Mouse (Mus musculus) intestine, embryonic 14.5 days (tissue): ENCODE measurements around the gene Ifna12. TPM values are rescaled to one million over a fixed set of nuclear protein-coding genes. Genes with fewer than 3 reads are reported as not detected.
A peak's percentile ranks its signal among the peaks of the same experiment; 100 is the strongest.

ENCODE experiments used
- ATAC-seq: fragments of 200-750 bp; cut with Nextera tagmentation; replicated peaks from 2 replicates; pipeline ENCODE4 v1.8.0; 2017; ENCODE audit warnings: low read depth, moderate number of reproducible peaks, moderate TSS enrichment, moderate library complexity; ENCODE audit not compliant: low FRiP score, low TSS enrichment
- DNase-seq: peaks from one replicate; pipeline ENCODE4 v3.0.0-alpha.2; 2018; ENCODE audit warnings: low spot score
- H3K27ac ChIP-seq: fragments of 300-500 bp; sonication (generic); 2 replicates; pipeline ENCODE4 v1.5.1; 2014; ENCODE audit warnings: low read depth, mild to moderate bottlenecking, control low read depth
- H3K27me3 ChIP-seq: fragments of 300-500 bp; sonication (generic); replicated peaks from 2 replicates; pipeline ENCODE4 v1.6.1; 2014; ENCODE audit warnings: low read length, control low read depth; ENCODE audit not compliant: control insufficient read depth, insufficient read depth
- H3K36me3 ChIP-seq: fragments of 300-500 bp; sonication (generic); 2 replicates; pipeline ENCODE4 v1.6.1; 2014; ENCODE audit warnings: low read length, control low read depth; ENCODE audit not compliant: control insufficient read depth, insufficient read depth
- H3K4me1 ChIP-seq: fragments of 300-500 bp; sonication (generic); replicated peaks from 2 replicates; pipeline ENCODE4 v1.6.1; 2014; ENCODE audit warnings: low read length, control low read depth, mixed read lengths; ENCODE audit not compliant: control insufficient read depth, insufficient read depth
- H3K4me2 ChIP-seq: fragments of 300-500 bp; sonication (generic); 2 replicates; pipeline ENCODE4 v1.6.1; 2014; ENCODE audit warnings: low read length
- H3K4me3 ChIP-seq: fragments of 300-500 bp; sonication (generic); 2 replicates; pipeline ENCODE4 v1.5.1; 2014; ENCODE audit warnings: low read depth, low read length, control low read depth, mixed read lengths
- H3K9ac ChIP-seq: fragments of 300-500 bp; sonication (generic); 2 replicates; pipeline ENCODE4 v1.6.1; 2014; ENCODE audit warnings: mild to moderate bottlenecking, low read length
- H3K9me3 ChIP-seq: fragments of 300-500 bp; sonication (generic); 2 replicates; pipeline ENCODE4 v1.6.1; 2016; ENCODE audit warnings: low read length, control low read depth; ENCODE audit not compliant: control insufficient read depth
- WGBS: fragments of 180-500 bp; shearing (Covaris S2); extraction: QIAGEN DNeasy Blood & Tissue Kit; methylation state at CpG from one replicate; pipeline ENCODE4 v1.1.7; 2014; 5-methylcytosine and 5-hydroxymethylcytosine counted together
- polyA plus RNA-seq: library from polyadenylated mRNA; unstranded; fragments of >200 nt; fragmentation: Nextera tagmentation; extraction: Ambion mirVana; gene quantifications from 2 replicates; pipeline ENCODE4 v1.2.1, GENCODE M21; 2014

Gene Ifna12
- polyA plus RNA-seq: not detected in 2 replicates

DNA sequence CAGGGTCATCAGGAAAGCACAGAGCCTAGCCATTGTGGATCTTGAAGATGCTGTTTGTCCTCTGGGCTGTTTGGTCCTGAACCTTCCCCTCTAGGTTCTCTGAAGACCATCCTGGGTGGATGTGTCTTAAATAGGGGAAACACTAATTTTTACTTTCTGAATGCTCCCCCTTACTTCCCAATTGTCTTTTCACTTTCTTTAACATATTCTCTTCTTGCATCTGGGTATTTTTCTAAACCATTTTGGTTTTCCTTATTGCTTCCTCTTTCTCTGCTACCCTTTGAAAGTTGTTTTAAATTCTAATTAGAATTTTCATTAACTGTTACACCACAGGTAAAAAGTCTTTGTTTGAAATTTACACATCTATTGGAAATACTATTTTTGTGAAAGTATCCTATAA lies at the start of gene Ifna12:
Ifna12 (minus strand) TSS at position 101 of the 400 bp plus-strand sequence.
- Histone ChIP-seq H3K27ac (no peak within 1 kb of the TSS), H3K9ac (no peak within 1 kb of the TSS), H3K4me2 (no peak within 1 kb of the TSS), H3K4me1 (no peaks in the 10 kb centered on the region), H3K27me3 (no peaks in the 10 kb centered on the region), H3K36me3 (no peaks in the 10 kb centered on the region), H3K9me3 (no peaks in the 10 kb centered on the region), H3K4me3 (no peak within 1 kb of the TSS)
- ATAC-seq (no peak), DNase-seq (no peak)

DNA sequence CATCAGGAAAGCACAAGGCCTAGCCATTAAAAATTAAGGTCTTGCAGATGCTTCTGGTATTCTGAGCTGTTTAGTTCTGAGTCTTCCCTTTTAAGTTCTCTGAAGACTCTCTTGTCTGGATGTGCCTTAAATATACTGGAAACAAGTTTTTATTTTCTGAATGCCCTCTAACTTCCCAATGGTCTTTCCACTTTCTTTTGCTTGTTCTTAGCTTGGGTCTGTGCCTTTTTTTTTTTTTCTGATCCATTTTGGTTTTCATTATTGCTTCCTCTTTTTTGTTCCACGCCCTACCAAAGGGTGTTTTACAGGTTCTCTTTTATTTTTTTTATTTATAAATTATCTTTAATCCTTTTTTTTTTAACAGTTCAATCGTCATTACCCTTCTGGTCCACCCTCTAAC lies 41.2 kb upstream of the Ifna12 start, which contains the start of gene Ifna13:
Ifna13 (minus strand) TSS at position 101 of the 400 bp plus-strand sequence.
- WGBS: 62% methylated on average over 2 of the region's 2 CpGs

DNA sequence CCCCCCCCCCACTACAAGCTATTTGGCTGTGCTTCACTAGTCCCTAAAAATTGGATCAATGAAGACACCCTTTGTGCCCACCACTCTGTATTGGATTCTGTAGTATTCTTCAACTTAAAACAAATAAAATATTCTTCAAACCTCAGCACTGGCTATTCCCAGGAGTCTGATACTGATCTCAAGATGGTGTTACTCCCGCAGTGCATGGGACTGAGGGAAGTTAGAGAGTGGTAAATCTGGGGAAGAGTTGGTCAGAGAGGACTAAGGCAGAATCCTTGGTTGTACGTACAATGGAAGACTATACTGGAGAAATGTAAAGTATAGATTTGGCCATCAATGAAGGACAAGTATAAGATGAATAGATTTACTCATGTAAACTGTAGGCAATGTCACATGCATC lies 39.4 kb upstream of the Ifna12 start:
- Histone ChIP-seq H3K27me3 (no peaks in the 10 kb centered on the region), H3K27ac (no peak overlapping the region), H3K9me3 (no peaks in the 10 kb centered on the region), H3K4me1 (no peaks in the 10 kb centered on the region), H3K4me2 (no peak overlapping the region), H3K9ac (no peak overlapping the region), H3K4me3 (no peak overlapping the region), H3K36me3 (no peaks in the 10 kb centered on the region)
- ATAC-seq (no peak), DNase-seq (no peak)
- 47% methylated on average over 2 of the region's 2 CpGs for WGBS

More for the DNA sequence above, 41.2 kb upstream of the Ifna12 start, which contains the start of gene Ifna13:
- no peaks in the 10 kb centered on the region for H3K9me3 ChIP-seq
- no peak within 1 kb of the TSS for H3K4me3 ChIP-seq
- no peak for DNase-seq
- no peaks in the 10 kb centered on the region for H3K27me3 ChIP-seq
- H3K27ac ChIP-seq: no peak within 1 kb of the TSS
- no peaks in the 10 kb centered on the region for H3K36me3 ChIP-seq
- H3K4me2 ChIP-seq: no peak within 1 kb of the TSS
- H3K9ac ChIP-seq: no peak within 1 kb of the TSS
- no peak for ATAC-seq
- no peaks in the 10 kb centered on the region for H3K4me1 ChIP-seq

DNA sequence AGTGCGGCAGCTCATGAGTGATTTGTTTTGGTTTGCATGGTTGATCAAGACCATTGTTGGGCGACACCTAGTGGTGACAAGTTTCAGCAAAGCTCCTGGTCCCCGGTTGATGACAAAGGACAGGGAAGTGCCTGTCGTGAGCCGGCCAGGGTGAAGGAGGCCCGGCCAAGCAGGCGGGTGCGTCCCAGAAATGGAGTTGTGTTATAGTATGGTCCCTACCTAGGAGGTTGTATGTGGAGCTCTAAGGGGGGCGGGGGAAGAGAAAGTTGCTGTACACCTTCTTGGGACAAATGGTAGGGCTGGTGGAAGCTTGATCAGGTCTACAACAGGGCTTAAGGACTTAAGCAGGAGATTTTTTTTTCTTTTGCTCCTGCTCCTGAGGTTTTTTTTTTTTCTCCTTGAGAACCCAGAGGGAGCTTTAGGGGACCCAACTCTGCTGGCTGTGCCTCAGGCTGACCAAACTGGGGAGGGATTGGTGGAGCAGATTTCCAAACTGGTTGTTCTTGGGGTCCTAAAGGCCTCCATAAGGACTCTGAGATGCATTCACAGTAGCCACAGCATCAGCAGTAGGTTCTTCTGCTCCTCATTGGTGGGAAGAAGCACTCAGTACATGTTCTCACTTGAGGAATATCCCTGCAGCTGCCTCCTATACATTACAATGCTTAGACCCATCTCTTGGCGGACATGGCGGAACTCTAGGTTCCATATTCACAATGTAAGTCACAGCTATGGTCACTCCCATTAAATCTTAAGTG lies 38.1 kb upstream of the Ifna12 start:
- Histone ChIP-seq H3K36me3 (no peaks in the 10 kb centered on the region), H3K4me1 (no peaks in the 10 kb centered on the region), H3K9ac (no peak overlapping the region), H3K27me3 (no peaks in the 10 kb centered on the region), H3K4me2 (peak overlapping the region; percentile 32), H3K4me3 (peak overlapping the region; percentile 18), H3K27ac (no peak overlapping the region), H3K9me3 (no peaks in the 10 kb centered on the region)
- 22% methylated on average over 11 of the region's 11 CpGs for WGBS
- ATAC-seq (peak; percentile 92), DNase-seq (peak; percentile 98)

DNA sequence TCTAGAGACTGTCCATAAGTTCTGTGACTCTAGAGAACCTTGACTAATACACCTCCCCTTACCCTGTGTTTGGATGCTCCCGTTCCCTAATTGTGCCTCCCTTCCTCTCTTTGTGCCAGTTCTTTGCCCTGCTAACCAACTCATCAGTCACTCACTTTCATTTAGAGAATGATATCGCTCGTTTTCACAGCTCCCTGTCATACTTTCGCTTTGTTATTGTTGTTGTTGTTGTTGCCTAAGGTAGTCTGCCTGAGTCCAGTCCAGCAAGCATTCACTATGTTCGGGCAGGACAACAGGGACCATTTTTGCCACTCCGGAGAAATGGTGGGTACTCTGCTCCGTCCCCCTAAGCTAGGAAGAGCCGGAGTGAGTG lies 37.5 kb upstream of the Ifna12 start:
- ATAC-seq (no peak), DNase-seq (no peak)
- H3K4me2 ChIP-seq: peak overlapping the region; percentile 32
- 73% methylated on average over 8 of the region's 8 CpGs for WGBS
- H3K36me3 ChIP-seq: no peaks in the 10 kb centered on the region
- H3K27ac ChIP-seq: no peak overlapping the region
- H3K27me3 ChIP-seq: no peaks in the 10 kb centered on the region
- H3K9me3 ChIP-seq: no peaks in the 10 kb centered on the region
- no peak overlapping the region for H3K9ac ChIP-seq
- peak overlapping the region; percentile 18 for H3K4me3 ChIP-seq
- H3K4me1 ChIP-seq: no peaks in the 10 kb centered on the region

DNA sequence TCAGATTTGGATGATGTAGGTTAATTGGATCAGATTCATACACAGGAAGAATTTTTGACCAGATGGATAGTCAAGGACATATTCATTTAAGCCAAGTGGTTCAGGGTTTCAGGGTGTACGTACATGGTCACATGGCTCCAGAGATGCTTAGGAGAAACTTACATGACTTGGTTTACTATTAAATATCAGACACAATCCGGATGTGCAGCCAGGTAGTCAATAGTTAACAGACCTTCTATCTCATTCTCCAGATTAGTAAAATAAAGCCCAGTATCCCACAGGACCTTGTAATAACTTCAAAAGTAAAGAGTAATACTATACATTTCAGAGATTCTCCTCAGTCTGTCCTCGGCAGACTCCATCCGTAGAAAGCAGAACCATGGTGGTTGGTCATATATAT lies 31.1 kb upstream of the Ifna12 start, which contains the start of gene C87499:
C87499 (minus strand) TSS at position 101 of the 400 bp plus-strand sequence.
- Histone ChIP-seq H3K27me3 (no peaks in the 10 kb centered on the region), H3K4me2 (no peak within 1 kb of the TSS), H3K36me3 (no peaks in the 10 kb centered on the region), H3K9ac (no peak within 1 kb of the TSS), H3K9me3 (no peaks in the 10 kb centered on the region), H3K4me1 (no peaks in the 10 kb centered on the region), H3K27ac (no peak within 1 kb of the TSS), H3K4me3 (no peak within 1 kb of the TSS)
- DNase-seq (no peak), ATAC-seq (no peak)
- WGBS: 94% methylated on average over 4 of the region's 4 CpGs

DNA sequence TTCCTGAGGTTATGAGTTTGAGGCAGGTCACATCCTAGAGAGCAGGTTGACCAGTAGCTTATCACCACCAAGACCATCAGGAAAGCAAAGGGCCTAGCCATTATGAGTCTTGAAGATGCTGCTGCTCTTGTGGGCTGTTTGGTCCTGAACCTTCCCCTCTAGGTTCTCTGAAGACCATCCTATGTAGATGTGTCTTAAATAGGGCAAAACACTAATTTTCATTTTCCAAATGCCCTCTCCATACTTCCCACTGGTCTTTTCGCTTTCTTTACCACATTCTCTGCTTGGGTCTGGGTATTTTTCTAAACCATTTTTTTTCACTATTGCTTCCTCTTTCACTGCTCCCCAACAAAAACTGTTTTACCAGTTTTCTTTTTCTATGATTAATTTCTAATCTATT lies 10.9 kb downstream of the Ifna12 start, which contains the start of gene Ifna9:
Ifna9 (minus strand) TSS at position 101 of the 400 bp plus-strand sequence.
- 97% methylated on average over 1 of the region's 1 CpGs for WGBS
- no peak for ATAC-seq

DNA sequence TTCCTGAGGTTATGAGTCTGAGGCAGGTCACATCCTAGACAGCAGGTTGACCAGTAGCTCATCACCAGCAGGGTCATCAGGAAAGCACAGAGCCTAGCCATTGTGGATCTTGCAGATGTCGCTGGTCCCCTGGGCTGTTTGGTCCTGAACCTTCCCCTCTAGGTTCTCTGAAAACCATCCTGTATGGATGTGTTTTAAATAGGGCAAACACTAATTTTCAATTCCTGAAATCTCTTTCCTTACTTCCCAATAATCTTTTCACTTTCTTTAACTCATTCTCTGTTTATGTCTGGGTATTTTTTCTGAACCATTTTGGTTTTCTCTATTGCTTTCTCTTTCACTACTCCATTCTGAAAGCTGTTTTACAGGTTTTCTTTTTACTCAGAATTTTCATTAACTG lies 31.5 kb downstream of the Ifna12 start, which contains the start of gene Ifna14:
Ifna14 (minus strand) TSS at position 101 of the 400 bp plus-strand sequence.
- Histone ChIP-seq H3K4me2 (no peak within 1 kb of the TSS), H3K4me3 (no peak within 1 kb of the TSS), H3K4me1 (no peaks in the 10 kb centered on the region), H3K9me3 (no peaks in the 10 kb centered on the region), H3K36me3 (no peaks in the 10 kb centered on the region), H3K9ac (no peak within 1 kb of the TSS), H3K27me3 (no peaks in the 10 kb centered on the region), H3K27ac (no peak within 1 kb of the TSS)
- ATAC-seq (no peak), DNase-seq (no peak)
- 88% methylated on average over 1 of the region's 1 CpGs for WGBS

More for the DNA sequence above, 10.9 kb downstream of the Ifna12 start, which contains the start of gene Ifna9:
- DNase-seq: no peak
- Histone ChIP-seq H3K27ac (no peak within 1 kb of the TSS), H3K4me3 (no peak within 1 kb of the TSS), H3K4me1 (no peaks in the 10 kb centered on the region), H3K9me3 (no peaks in the 10 kb centered on the region), H3K4me2 (no peak within 1 kb of the TSS), H3K27me3 (no peaks in the 10 kb centered on the region), H3K9ac (no peak within 1 kb of the TSS), H3K36me3 (no peaks in the 10 kb centered on the region)

DNA sequence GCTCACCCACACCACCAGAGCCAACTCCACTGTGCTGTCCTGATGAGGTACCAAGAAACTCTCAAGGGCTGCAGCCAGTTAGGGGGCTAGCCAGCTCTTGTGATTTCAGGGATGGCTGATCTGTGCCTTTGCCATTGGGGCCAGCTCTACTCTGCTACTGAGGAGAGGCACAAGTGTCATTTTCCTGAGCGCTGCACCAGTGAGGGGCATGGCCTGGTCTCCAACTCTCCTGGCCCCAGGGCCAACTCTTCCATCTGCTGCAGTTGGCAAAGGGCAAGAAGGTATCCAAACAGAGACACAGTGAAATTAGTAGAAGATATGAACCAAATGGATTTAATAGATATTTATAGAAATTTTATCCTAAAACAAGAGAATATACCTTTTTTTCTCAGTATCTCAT lies 41.4 kb downstream of the Ifna12 start:
- no peak for ATAC-seq
- DNase-seq: no peak
- Histone ChIP-seq H3K27me3 (no peaks in the 10 kb centered on the region), H3K4me1 (no peaks in the 10 kb centered on the region), H3K9me3 (no peaks in the 10 kb centered on the region), H3K27ac (no peak overlapping the region), H3K36me3 (no peaks in the 10 kb centered on the region), H3K4me3 (no peak overlapping the region), H3K4me2 (no peak overlapping the region), H3K9ac (no peak overlapping the region)
- 97% methylated on average over 1 of the region's 1 CpGs for WGBS
